Mouse (Mus musculus): ENCODE measurements around the gene Ripk3.

Ripk3 gene

GRCm38 (mm10) chr14:55788256-55789050, at the start of gene Ripk3:
Gene Ripk3, minus strand, starts transcription at chr14:55788865.
- peak; percentile 43 for DNase-seq (ENCODE audit: low spot score)

GRCm38 (mm10) chr14:55838312-55838711, 49.6 kb upstream of the Ripk3 start:
- DNase-seq (ENCODE audit: low spot score), result no peak

- no peak for DNase-seq (ENCODE audit: low spot score)
These were observed 46.3 kb upstream of the Ripk3 start for GRCm38 (mm10) chr14:55834808-55835533.

DNA sequence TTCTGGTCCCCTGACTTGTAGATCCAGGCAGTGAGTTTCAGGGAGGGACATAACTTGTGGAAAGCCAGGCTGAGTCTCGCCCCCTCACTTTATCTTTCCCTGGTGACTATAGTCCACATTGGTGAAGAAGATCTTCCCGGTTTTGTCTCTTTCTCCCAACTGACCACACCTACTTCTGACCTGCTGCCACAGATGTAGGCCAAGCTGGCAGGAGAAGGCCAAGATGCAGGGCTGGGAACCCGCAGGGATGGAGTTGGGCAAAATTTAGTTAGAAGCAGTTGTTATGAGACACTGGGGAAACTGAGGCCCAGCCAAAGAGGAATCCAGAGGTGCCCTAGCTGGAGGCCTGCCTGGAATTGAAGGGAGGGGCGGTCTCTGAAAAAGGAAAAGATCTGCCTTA, 44.5 kb upstream of the Ripk3 start:
- DNase-seq (ENCODE audit: low spot score), result no peak

DNA sequence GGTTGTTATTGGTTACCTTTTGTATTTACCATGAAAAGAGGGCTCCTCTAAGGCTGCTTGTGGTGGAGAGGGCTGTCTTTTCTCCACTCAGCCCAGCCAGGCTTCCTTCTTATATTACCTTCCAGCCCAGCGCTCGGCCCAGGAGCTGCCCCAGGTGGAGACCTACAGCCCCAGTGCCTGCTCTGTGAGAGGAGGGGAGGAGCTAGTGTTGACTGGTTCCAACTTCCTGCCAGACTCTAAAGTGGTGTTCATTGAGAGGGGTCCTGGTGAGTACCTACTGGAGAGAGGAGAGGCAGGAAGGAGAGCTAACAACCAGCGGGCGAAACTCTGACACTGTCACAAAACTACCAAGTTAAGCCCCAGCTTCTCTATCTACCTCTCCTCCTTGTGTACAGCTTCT, 41.7 kb upstream of the Ripk3 start:
- DNase-seq (ENCODE audit: low spot score), result no peak

DNA sequence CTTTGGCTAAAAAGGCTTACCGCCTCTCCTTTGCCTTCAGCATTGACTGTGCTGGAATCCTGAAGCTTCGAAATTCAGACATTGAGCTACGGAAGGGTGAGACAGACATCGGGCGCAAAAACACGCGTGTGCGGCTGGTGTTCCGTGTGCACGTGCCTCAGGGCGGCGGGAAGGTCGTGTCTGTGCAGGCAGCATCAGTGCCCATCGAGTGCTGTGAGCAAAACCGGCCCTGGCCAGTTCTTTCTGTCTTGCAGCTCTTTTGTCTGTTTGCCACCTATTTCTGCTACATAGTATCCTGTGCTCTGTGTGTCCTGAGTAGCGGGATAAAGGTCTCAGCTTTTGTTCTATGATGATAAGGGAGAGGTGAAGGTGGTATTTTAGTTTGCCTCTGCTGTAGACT, 41.2 kb upstream of the Ripk3 start:
- DNase-seq (ENCODE audit: low spot score), result no peak

DNA sequence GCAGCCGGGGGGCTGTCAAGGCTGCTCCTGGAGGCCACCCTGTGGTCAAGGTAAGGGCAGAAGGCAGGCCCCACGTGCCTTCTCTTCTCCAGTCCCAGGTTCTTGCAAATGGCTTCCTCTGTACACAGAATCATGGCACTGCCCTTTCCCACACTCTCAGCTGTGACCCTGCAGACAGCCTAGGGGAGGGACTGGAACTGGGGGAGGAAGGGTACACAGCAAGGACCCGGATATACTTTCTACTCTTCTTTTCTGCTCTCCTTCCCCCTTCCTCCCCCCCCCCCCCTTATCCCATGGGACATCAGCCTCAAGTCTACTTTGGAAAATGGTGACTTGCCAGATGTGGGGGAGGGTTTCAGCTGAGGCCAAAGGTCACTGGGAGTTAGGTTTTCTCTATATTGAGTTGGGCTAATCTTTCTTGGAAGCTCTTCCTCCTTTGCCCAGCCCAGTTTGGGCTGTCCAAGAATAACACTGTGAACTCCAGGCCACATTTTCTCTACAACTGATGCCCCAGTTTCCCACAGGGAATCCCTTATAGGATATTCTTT, 40.1 kb upstream of the Ripk3 start:
- DNase-seq (ENCODE audit: low spot score), result no peak

DNA sequence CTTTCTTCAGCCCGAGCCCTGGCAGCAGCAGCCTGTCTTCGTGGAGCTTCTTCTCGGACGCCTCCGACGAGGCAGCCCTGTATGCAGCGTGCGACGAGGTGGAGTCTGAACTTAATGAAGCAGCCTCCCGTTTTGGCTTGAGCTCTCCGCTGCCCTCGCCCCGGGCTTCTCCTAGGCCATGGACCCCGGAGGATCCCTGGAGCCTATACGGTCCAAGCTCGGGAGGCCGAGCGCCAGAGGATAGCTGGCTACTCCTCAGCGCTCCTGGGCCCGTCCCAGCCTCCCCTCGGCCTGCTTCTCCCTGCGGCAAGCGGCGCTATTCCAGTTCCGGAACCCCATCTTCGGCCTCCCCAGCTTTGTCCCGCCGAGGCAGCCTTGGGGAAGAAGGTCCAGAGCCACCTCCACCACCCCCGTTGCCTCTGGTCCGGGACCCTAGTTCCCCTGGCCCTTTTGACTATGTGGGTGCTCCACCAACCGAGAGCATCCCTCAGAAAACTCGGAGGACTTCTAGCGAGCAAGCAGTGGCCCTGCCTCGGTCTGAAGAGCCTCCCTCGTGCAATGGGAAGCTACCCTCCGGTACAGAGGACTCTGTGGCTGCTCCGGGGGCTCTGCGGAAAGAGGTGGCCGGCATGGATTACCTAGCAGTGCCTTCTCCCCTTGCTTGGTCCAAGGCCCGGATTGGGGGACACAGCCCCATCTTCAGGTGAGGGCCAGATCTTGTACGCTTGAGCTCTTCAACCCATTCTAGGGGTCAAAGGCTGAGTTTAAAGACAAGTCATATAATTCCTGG, 38.1 kb upstream of the Ripk3 start:
- DNase-seq (ENCODE audit: low spot score), result no peak

GRCm38 (mm10) chr14:55826142-55826541, 37.5 kb upstream of the Ripk3 start:
- no peak for DNase-seq (ENCODE audit: low spot score)

- no peak for DNase-seq (ENCODE audit: low spot score)
These were observed 36.8 kb upstream of the Ripk3 start for GRCm38 (mm10) chr14:55825216-55826051.

DNA sequence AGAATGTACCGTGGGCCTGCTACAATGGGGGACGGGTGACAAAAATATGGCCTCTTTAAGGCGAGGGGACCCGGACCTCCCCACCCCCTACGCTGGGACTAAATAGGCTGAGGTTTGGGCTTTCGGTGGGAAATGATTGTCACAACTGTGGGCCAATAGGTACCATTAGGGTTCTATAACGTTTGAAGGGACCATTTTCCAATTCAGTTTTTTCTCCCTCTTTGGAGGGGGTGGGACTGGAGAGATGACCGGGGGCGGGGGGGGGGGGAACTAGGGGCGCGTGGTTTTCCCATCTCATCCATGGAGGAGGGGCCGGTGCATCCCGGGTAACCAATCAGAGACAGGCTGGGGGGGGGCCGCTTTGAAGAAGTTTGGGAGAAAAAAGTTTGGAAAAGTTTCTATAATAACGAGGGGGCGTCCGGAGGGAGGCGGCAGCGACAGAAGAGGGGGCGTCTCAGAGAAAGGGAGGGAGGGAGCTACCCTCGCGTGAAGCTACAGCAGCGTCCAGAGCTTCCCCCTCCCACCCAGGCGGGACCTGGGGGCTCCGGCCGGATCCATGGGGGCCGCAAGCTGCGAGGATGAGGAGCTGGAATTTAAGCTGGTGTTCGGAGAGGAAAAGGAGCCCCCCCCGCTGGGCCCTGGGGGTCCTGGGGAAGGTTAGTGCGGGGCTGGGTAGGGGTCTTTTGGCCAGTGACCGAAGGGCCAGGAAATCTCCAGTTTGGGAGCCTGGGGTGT, 36.0 kb upstream of the Ripk3 start:
- DNase-seq (ENCODE audit: low spot score), result no peak

DNA sequence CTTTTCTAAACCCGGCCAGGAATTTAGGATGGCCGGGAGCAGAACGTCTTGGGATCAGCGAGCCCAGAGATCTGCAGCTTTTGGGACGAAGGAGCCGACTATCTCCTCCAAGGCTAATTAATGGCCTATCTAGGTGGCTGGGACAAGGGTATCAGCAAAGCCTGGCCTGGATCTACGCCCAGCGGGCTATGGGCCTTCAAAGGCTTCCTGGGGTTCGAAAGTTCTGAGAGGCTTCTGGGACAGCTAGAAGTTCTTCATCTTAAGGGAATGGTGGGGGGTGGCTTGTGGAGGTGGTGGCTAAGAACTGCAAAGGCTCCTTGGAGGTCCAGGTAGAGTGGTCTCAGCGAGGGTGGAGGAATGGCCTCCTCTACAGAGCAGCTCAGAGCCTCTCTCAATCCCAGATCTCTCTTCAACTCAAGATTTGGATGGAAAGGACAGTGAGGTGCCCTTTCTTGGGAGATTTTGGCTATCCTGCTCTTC, 35.4 kb upstream of the Ripk3 start:
- no peak for DNase-seq (ENCODE audit: low spot score)

GRCm38 (mm10) chr14:55822991-55823762, 34.5 kb upstream of the Ripk3 start, which contains the start of gene Nfatc4:
Gene Nfatc4, plus strand, starts transcription at chr14:55823144.
- no peak for DNase-seq (ENCODE audit: low spot score)

- peak; percentile 39 for DNase-seq (ENCODE audit: low spot score)
These were observed 33.8 kb upstream of the Ripk3 start for GRCm38 (mm10) chr14:55822435-55822990.

DNA sequence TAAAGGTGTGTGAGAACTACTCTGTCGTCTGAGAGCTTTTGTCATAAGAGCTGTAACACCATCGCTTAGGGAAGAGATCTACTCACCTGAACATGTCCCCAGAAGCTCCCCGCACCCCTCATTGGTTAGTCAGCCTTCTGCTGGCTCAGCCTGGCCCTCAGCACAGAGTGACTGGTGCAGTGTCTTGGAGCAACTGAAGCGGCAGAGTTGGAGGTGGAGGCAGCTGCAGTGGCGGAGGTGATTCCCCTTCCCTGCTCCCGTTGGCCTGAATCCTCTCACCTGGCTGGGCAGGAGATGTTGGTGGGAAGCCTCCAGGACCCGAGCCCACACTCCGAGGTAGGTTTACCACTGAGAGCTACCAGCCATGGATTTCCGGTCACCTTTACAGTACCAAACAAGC, 31.9 kb upstream of the Ripk3 start:
- no peak for DNase-seq (ENCODE audit: low spot score)

GRCm38 (mm10) chr14:55819845-55820405, 31.3 kb upstream of the Ripk3 start:
- no peak for DNase-seq (ENCODE audit: low spot score)

- DNase-seq (ENCODE audit: low spot score), result no peak
These were observed 26.7 kb upstream of the Ripk3 start for GRCm38 (mm10) chr14:55815310-55815751.

GRCm38 (mm10) chr14:55814885-55815284, 26.2 kb upstream of the Ripk3 start:
- no peak for DNase-seq (ENCODE audit: low spot score)
